24 mouse cellular contexts compared by ENCODE assay signal in the genomic region with DNA sequence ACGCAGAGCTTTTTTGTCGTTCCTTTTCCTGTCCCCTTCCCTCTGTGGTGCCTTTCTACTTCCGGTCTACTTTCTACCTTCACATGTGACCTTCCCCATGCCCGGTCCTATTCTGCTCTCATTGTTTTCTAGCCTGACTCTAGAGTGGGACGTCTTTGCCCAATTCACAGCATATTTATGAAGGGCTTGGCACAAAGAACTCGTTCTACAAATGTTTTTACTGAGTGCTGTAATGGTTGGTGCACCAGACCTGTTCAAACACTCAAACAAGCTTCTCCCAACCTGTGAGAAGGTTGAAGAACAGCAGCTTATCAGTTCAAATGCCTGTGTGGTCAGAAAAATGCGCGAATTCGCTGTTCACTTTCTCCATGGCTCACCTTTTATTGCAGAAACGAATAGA. TPM values are rescaled to one million over a fixed set of nuclear protein-coding genes. Genes with fewer than 3 reads are reported as not detected.
DNase-seq lines count a peak whose midpoint lies in the region; ATAC-seq and TF ChIP-seq lines count a peak whose summit lies in the region.
"Had no signal": no experiment of that assay in that cellular context is flagged by ENCODE, and none has a peak within 500 bp of the region (broad histone marks: within the 10 kb centered on the region; RNA-seq: fewer than 3 reads in every experiment).

No protein-coding gene starts in this region.

- no peak overlapping the region for H3K9ac ChIP-seq in lung, embryonic 15.5 days
- H3K9ac ChIP-seq in lung, postnatal 0 days (replicated peaks; ENCODE audit: low read depth) = no peak overlapping the region
- no peak overlapping the region for H3K9ac ChIP-seq in midbrain, embryonic 16.5 days (ENCODE audit: low read depth, low read length)
- H3K9ac ChIP-seq in kidney, embryonic 15.5 days = no peak overlapping the region
- H3K9ac ChIP-seq: forebrain, embryonic 13.5 days; heart, embryonic 13.5 days; hindbrain, embryonic 13.5 days had no signal

- no peaks in the 10 kb centered on the region for H3K4me1 ChIP-seq in lung, embryonic 15.5 days
- H3K4me1 ChIP-seq in lung, postnatal 0 days (ENCODE audit: insufficient read depth, low read depth, low read length) = no peaks in the 10 kb centered on the region
- H3K4me1 ChIP-seq in midbrain, embryonic 16.5 days (ENCODE audit: control insufficient read depth, insufficient read depth, low read length) = no peaks in the 10 kb centered on the region
- H3K4me1 ChIP-seq in kidney, embryonic 15.5 days = no peaks in the 10 kb centered on the region
- H3K4me1 ChIP-seq: forebrain, embryonic 13.5 days; heart, embryonic 10.5 days; heart, embryonic 13.5 days; hindbrain, embryonic 10.5 days; hindbrain, embryonic 13.5 days had no signal

- TF ChIP-seq EP300 in lung, postnatal 0 days (IDR thresholded peaks at IDR 0.05) = peak; percentile 90

- no peaks in the 10 kb centered on the region for H3K36me3 ChIP-seq in lung, embryonic 15.5 days
- no peaks in the 10 kb centered on the region for H3K36me3 ChIP-seq in lung, postnatal 0 days (ENCODE audit: insufficient read depth, low read length)
- no peaks in the 10 kb centered on the region for H3K36me3 ChIP-seq in midbrain, embryonic 16.5 days (ENCODE audit: control insufficient read depth, insufficient read depth, low read length)
- no peaks in the 10 kb centered on the region for H3K36me3 ChIP-seq in kidney, embryonic 15.5 days
- H3K36me3 ChIP-seq: forebrain, embryonic 10.5 days; heart, embryonic 10.5 days; heart, embryonic 13.5 days; hindbrain, embryonic 10.5 days; hindbrain, embryonic 13.5 days had no signal

- no peak overlapping the region for H3K4me3 ChIP-seq in lung, embryonic 15.5 days
- no peak overlapping the region for H3K4me3 ChIP-seq in lung, postnatal 0 days (ENCODE audit: low read depth, low read length)
- no peak overlapping the region for H3K4me3 ChIP-seq in midbrain, embryonic 16.5 days (ENCODE audit: low read depth, low read length)
- H3K4me3 ChIP-seq in kidney, embryonic 15.5 days (replicated peaks) = no peak overlapping the region
- H3K4me3 ChIP-seq: forebrain, embryonic 10.5 days; forebrain, embryonic 13.5 days; heart, adult 2 months; heart, embryonic 10.5 days; heart, embryonic 13.5 days; hindbrain, embryonic 10.5 days; hindbrain, embryonic 13.5 days had no signal

- ATAC-seq in lung, embryonic 15.5 days (ENCODE audit: borderline replicate concordance, extremely low read depth, low FRiP score, low TSS enrichment) = peak; percentile 73
- peak; percentile 97 for ATAC-seq in lung, postnatal 0 days
- no peak for ATAC-seq in midbrain, embryonic 16.5 days
- ATAC-seq in kidney, embryonic 15.5 days (replicated peaks; ENCODE audit: low FRiP score) = no peak
- ATAC-seq: activated CD4-positive, CD25-positive, alpha-beta regulatory T cell, adult 4 months; CD4-positive, CD25-positive, alpha-beta regulatory T cell, adult 4 months; forebrain, embryonic 13.5 days; forebrain, embryonic 16.5 days; hindbrain, embryonic 16.5 days had no signal

- peak; percentile 89 for DNase-seq in lung, postnatal 0 days (ENCODE audit: low spot score)
- DNase-seq in lung, postnatal 25 days (ENCODE audit: low spot score) = peak; percentile 24
- no peak for DNase-seq in cerebellum, adult 8-10 months
- DNase-seq: adrenal gland, adult 8-10 months; adrenal gland, postnatal 25 days; cerebellum, adult 11-12 months; cerebellum, adult 9-10 months; cerebellum, postnatal 14 days; gastrocnemius, postnatal 10 days; gastrocnemius, postnatal 36 days; heart, adult 2 months had no signal

- WGBS in lung, embryonic 15.5 days = 59% methylated on average over 10 of the region's 10 CpGs
- 52% methylated on average over 10 of the region's 10 CpGs for WGBS in lung, postnatal 0 days
- 92% methylated on average over 10 of the region's 10 CpGs for WGBS in midbrain, embryonic 16.5 days
- WGBS in kidney, embryonic 15.5 days = 82% methylated on average over 10 of the region's 10 CpGs

- H3K27me3 ChIP-seq in lung, embryonic 15.5 days = no peaks in the 10 kb centered on the region
- no peaks in the 10 kb centered on the region for H3K27me3 ChIP-seq in lung, postnatal 0 days (replicated peaks; ENCODE audit: insufficient read depth, low read length)
- no peaks in the 10 kb centered on the region for H3K27me3 ChIP-seq in midbrain, embryonic 16.5 days (ENCODE audit: control insufficient read depth, insufficient read depth, low read depth, low read length)
- H3K27me3 ChIP-seq in kidney, embryonic 15.5 days = no peaks in the 10 kb centered on the region
- H3K27me3 ChIP-seq: forebrain, embryonic 13.5 days; heart, embryonic 13.5 days; hindbrain, embryonic 13.5 days had no signal

- peak overlapping the region; percentile 41; the same call in 1 of the 2 replicates for H3K27ac ChIP-seq in lung, embryonic 15.5 days
- no peak overlapping the region for H3K27ac ChIP-seq in lung, postnatal 0 days (ENCODE audit: low read length)
- no peak overlapping the region for H3K27ac ChIP-seq in midbrain, embryonic 16.5 days (ENCODE audit: low read length)
- no peak overlapping the region for H3K27ac ChIP-seq in kidney, embryonic 15.5 days
- H3K27ac ChIP-seq: forebrain, embryonic 10.5 days; forebrain, embryonic 13.5 days; heart, adult 2 months; heart, embryonic 10.5 days; heart, embryonic 13.5 days; hindbrain, embryonic 10.5 days; hindbrain, embryonic 13.5 days had no signal

- H3K9me3 ChIP-seq in lung, embryonic 15.5 days = no peaks in the 10 kb centered on the region
- no peaks in the 10 kb centered on the region for H3K9me3 ChIP-seq in lung, postnatal 0 days (ENCODE audit: low read length)
- H3K9me3 ChIP-seq in midbrain, embryonic 16.5 days (replicated peaks; ENCODE audit: control insufficient read depth, low read length, poor library complexity, severe bottlenecking) = no peaks in the 10 kb centered on the region
- H3K9me3 ChIP-seq in kidney, embryonic 15.5 days (replicated peaks) = no peaks in the 10 kb centered on the region
- H3K9me3 ChIP-seq: forebrain, embryonic 10.5 days; forebrain, embryonic 13.5 days; heart, embryonic 10.5 days; heart, embryonic 13.5 days; hindbrain, embryonic 10.5 days; hindbrain, embryonic 13.5 days had no signal

- no peak for TF ChIP-seq CTCF in lung, postnatal 0 days (IDR thresholded peaks at IDR 0.05)

- no peak overlapping the region for H3K4me2 ChIP-seq in lung, embryonic 15.5 days
- no peak overlapping the region for H3K4me2 ChIP-seq in lung, postnatal 0 days (replicated peaks; ENCODE audit: low read depth, low read length)
- no peak overlapping the region for H3K4me2 ChIP-seq in midbrain, embryonic 16.5 days (ENCODE audit: low read length)
- no peak overlapping the region for H3K4me2 ChIP-seq in kidney, embryonic 15.5 days
- H3K4me2 ChIP-seq: forebrain, embryonic 13.5 days; heart, embryonic 13.5 days; hindbrain, embryonic 13.5 days had no signal

RNA-seq across cellular contexts. Expression of gene Tle4, which starts 44.8 kb away (rescaled TPM):
- 13.5 and 14.3 TPM in 2 replicates for polyA plus RNA-seq in lung, embryonic 15.5 days (2015; fragmentation: Nextera tagmentation; extraction: Ambion mirVana)
- 12.1 and 12.9 TPM in 2 replicates for polyA plus RNA-seq in lung, postnatal 0 days (2015; fragmentation: Nextera tagmentation; extraction: Ambion mirVana)
- 26.7 and 30.8 TPM in 2 replicates for polyA plus RNA-seq in midbrain, embryonic 16.5 days (2015; fragmentation: Nextera tagmentation; extraction: Ambion mirVana)
- 15.0 and 15.4 TPM in 2 replicates for polyA plus RNA-seq in kidney, embryonic 15.5 days (2015; fragmentation: Nextera tagmentation; extraction: Ambion mirVana)

Comparison
In these comparisons a context has a peak if more than half of its experiments do, and no peak if none do; other contexts are left out.
1. ATAC-seq: peak in lung, embryonic 15.5 days (single experiment) and lung, postnatal 0 days (single experiment); none in midbrain, embryonic 16.5 days (single experiment) and kidney, embryonic 15.5 days (single experiment).